Mouse (Mus musculus): Measurements from ENCODE around the gene Nynrin. TPM values are rescaled to one million over a fixed set of nuclear protein-coding genes. Genes with fewer than 3 reads are reported as not detected.

Nynrin gene
- polyA plus RNA-seq, 1 experiment from 2014 or later = 28.0 TPM

DNA sequence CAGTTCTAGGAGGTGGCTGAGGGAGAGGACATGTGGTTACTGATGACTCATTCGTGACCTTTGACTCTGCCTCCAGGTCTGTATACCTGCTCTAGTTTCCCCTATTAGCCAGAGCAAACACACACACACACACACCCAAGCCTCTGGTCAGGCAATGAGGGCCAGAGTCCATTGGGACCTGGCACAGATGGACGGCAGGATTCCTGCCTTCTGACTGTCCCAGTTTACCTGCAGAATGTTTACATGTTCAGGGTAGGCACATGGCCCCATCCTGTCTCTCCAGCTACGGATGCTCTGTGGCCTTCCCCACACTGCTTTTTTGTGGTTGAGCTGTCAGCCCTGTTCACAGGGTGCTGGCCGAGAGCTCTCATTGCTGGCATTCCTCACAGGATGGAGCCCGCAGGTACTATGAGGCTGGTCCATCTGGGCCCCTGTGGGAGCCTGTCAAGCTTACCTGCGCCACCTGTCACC, 28.4 kb downstream of the Nynrin start:
- peaks cover 10% of the 10 kb centered on the region for H3K36me3 ChIP-seq
- no peak overlapping the region; the same call in 1 of the 2 replicates for H3K9ac ChIP-seq (replicated peaks)
- 69% methylated on average over 6 of the region's 6 CpGs for WGBS
- peaks cover 8% of the 10 kb centered on the region for H3K27me3 ChIP-seq
- no peak overlapping the region for H3K4me3 ChIP-seq
- no peaks in the 10 kb centered on the region for H3K9me3 ChIP-seq
- peaks cover 27% of the 10 kb centered on the region for H3K4me1 ChIP-seq
- H3K4me2 ChIP-seq (replicated peaks) = no peak overlapping the region
- H3K27ac ChIP-seq (replicated peaks) = no peak overlapping the region
- no peak for ATAC-seq (ENCODE audit: low FRiP score, low read depth)

DNA sequence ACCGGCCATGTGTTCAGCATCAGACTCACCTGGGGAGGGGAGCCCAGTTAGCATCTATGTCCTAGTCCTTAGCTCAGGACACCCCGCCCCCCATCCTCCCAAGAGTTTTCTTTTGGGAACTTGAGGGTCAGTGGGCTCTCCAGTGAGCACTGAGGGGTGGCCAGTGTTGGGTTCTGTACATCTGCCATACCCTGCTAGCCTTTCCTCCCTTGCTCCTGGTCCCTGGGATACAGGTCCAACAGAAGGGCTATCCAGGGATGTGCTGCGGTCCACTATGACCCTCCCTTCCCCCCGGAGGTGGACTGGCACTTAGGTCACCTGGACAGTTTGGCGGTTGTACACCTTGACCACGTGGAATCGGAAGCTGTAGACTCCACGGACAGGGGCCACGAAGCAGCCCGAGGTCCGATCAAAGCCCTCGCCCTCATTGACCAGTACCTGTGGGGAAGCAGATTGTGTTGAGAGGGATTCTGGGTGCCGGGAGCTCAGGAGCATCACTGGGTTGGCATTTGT, 29.4 kb downstream of the Nynrin start:
- no peak overlapping the region for H3K4me2 ChIP-seq (replicated peaks)
- no peak overlapping the region for H3K9ac ChIP-seq (replicated peaks)
- peaks cover 27% of the 10 kb centered on the region for H3K4me1 ChIP-seq
- H3K4me3 ChIP-seq = no peak overlapping the region
- peaks cover 8% of the 10 kb centered on the region for H3K27me3 ChIP-seq
- H3K36me3 ChIP-seq = peaks cover 20% of the 10 kb centered on the region
- no peak overlapping the region for H3K27ac ChIP-seq (replicated peaks)
- no peaks in the 10 kb centered on the region for H3K9me3 ChIP-seq
- no peak for ATAC-seq (ENCODE audit: low FRiP score, low read depth)
- WGBS = 94% methylated on average over 13 of the region's 13 CpGs

DNA sequence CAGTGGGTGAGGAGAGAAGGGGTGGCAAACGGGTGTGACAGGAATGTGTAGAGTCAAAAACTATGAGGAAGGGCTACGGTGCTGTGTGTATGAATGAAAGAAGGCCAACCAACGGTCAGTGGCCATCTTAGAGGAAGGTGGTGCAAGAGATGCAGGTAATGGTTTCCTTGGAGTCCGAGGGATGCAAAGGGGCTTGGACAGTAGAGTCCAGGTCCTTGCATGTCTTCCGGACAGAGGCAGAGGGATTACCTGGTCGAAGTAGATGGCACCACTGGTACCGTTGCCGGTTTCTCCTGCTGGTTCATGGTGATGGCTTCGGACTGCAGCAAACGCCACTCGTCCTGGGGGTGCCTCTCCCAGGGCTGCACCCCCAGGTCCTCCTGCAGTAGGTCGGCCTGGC, 29.9 kb downstream of the Nynrin start:
- 92% methylated on average over 12 of the region's 12 CpGs for WGBS
- H3K27ac ChIP-seq (replicated peaks) = no peak overlapping the region
- H3K36me3 ChIP-seq = peaks cover 25% of the 10 kb centered on the region
- H3K9me3 ChIP-seq = no peaks in the 10 kb centered on the region
- H3K4me3 ChIP-seq = no peak overlapping the region
- no peak overlapping the region for H3K4me2 ChIP-seq (replicated peaks)
- no peak overlapping the region for H3K9ac ChIP-seq (replicated peaks)
- peaks cover 27% of the 10 kb centered on the region for H3K4me1 ChIP-seq
- peaks cover 8% of the 10 kb centered on the region for H3K27me3 ChIP-seq
- ATAC-seq (ENCODE audit: low FRiP score, low read depth) = no peak

DNA sequence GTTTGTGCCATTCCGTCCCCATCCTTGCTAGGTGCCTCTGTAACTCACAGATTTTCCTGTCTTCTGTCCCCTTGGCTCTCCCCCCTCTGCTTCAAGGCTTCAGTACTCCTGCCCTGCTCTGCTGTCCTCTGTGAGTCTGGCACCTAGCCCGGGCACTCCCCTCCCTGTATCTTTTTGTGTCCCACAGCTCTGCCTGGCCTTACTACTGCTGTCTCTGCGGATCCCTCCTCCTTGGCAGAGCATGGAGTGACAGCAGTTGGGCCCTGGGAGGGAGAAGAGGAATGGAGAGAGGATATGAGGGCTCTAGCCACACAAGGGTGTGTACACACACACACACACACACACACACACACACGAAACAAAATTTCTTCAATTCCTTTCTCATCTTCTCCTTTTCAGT, 30.4 kb downstream of the Nynrin start, which contains the start of gene Cbln3:
Cbln3 (minus strand) TSS at position 227 of the 400 bp plus-strand sequence.
- peak; percentile 47 for ATAC-seq (ENCODE audit: low FRiP score, low read depth)
- Histone ChIP-seq H3K27ac (replicated peaks) (peak within 1 kb of the TSS; percentile 81), H3K4me3 (peak within 1 kb of the TSS; percentile 90), H3K36me3 (peaks cover 29% of the 10 kb centered on the region), H3K9me3 (no peaks in the 10 kb centered on the region), H3K4me1 (peaks cover 27% of the 10 kb centered on the region), H3K27me3 (peaks cover 8% of the 10 kb centered on the region), H3K4me2 (replicated peaks) (peak within 1 kb of the TSS; percentile 82), H3K9ac (replicated peaks) (peak within 1 kb of the TSS; percentile 86)
- 34% methylated on average over 4 of the region's 4 CpGs for WGBS

DNA sequence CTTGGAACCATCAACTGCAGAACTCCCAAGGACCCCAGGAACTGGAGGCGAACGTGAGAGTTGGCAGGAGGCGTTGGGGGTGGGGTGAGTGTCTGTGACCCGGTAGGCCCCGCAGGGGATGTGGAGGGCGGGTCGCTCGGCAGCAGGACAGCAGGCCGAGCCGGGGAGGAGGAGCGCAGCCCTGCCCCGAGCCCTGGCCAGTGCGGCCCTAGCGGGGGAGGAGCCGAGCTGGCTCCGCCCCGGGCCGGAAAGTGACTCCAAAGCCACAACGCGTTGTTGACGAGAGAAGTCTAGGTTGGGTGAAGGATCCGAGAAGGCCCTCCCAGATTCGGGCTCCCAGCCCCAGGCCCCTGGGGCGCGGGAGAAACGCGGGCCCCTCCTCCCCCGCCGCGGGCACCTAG, 30.9 kb downstream of the Nynrin start, which contains the start of gene Khnyn:
Khnyn (plus strand) TSS at position 235 of the 401 bp plus-strand sequence.
- peak within 1 kb of the TSS; percentile 86 for H3K9ac ChIP-seq (replicated peaks)
- H3K4me2 ChIP-seq (replicated peaks) = peak within 1 kb of the TSS; percentile 82
- H3K27me3 ChIP-seq = peaks cover 8% of the 10 kb centered on the region
- H3K36me3 ChIP-seq = peaks cover 34% of the 10 kb centered on the region
- peaks cover 27% of the 10 kb centered on the region for H3K4me1 ChIP-seq
- H3K9me3 ChIP-seq = no peaks in the 10 kb centered on the region
- H3K4me3 ChIP-seq = peak within 1 kb of the TSS; percentile 90
- H3K27ac ChIP-seq (replicated peaks) = peak within 1 kb of the TSS; percentile 81
- ATAC-seq (ENCODE audit: low FRiP score, low read depth) = peak; percentile 97
- WGBS = under 1% methylated on average over 29 of the region's 30 CpGs

DNA sequence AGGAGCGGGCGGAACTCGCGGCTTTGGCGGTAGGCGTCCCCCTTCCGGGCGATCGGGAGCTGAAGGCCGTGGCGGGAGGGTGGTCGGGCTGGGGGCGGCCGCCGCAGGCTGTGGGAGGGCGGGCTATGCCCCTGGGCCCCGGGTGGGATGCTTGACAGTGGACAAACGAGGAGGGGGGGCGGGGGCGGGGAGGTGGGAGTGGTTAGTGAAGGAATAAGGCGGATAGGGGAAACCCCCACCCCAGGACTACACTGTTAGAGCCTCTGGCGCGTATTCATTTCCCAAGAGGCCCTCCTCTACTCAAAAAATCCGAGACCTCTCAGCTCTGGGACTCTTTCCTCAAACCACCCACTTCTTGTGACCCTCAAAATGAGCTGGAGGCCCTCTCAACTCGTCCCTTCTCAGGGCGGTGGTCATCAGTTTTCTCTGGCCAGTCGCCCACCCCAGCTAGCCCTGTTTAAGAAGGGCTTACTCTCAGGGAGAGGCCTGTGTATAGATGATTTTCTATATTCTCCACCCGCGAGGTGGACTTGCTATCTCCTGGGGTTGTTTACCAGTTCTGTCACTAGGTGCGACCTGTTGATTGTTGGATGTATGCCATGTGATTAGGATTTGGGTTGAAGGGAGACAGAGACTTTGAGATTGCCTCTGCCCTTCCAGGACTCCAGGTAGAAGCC, 31.4 kb downstream of the Nynrin start:
- Histone ChIP-seq H3K27me3 (peaks cover 8% of the 10 kb centered on the region), H3K9ac (replicated peaks) (peak overlapping the region; percentile 86), H3K36me3 (peaks cover 40% of the 10 kb centered on the region), H3K27ac (replicated peaks) (peak overlapping the region; percentile 81), H3K4me1 (peaks cover 27% of the 10 kb centered on the region), H3K4me2 (replicated peaks) (peak overlapping the region; percentile 82), H3K9me3 (no peaks in the 10 kb centered on the region), H3K4me3 (peak overlapping the region; percentile 90)
- WGBS = under 1% methylated on average over 24 of the region's 30 CpGs
- ATAC-seq (ENCODE audit: low FRiP score, low read depth) = 0 out of 2 replicates have a peak, but pooled peaks have one; percentile 11

DNA sequence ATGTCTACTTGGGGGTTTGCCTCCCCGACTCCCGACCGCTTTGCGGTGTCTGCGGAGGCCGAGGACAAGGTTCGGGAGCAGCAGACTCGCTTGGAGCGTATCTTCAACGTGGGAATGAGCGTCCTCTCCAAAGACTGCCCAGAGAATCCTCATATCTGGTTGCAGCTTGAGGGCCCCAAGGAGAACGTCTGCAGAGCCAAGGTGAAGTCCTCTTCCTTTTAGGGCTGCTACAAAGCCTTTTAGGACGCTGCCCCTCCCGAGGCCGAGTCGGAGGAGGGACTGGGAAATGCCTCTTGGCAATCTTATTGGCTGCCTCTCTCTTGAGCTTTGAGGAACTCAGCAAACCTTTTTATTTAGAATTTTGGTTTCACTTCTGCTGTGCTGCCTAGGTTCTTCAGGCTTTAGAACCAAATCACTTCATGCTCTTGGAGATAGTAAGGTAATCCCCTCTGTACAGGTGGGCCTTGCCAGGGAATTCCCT, 32.0 kb downstream of the Nynrin start:
- peaks cover 45% of the 10 kb centered on the region for H3K36me3 ChIP-seq
- H3K4me3 ChIP-seq = peak overlapping the region; percentile 90
- no peak for ATAC-seq (ENCODE audit: low FRiP score, low read depth)
- peak overlapping the region; percentile 86 for H3K9ac ChIP-seq (replicated peaks)
- H3K27me3 ChIP-seq = peaks cover 8% of the 10 kb centered on the region
- no peak overlapping the region for H3K27ac ChIP-seq (replicated peaks)
- peaks cover 27% of the 10 kb centered on the region for H3K4me1 ChIP-seq
- H3K4me2 ChIP-seq (replicated peaks) = peak overlapping the region; percentile 82
- no peaks in the 10 kb centered on the region for H3K9me3 ChIP-seq
- 9% methylated on average over 16 of the region's 16 CpGs for WGBS

DNA sequence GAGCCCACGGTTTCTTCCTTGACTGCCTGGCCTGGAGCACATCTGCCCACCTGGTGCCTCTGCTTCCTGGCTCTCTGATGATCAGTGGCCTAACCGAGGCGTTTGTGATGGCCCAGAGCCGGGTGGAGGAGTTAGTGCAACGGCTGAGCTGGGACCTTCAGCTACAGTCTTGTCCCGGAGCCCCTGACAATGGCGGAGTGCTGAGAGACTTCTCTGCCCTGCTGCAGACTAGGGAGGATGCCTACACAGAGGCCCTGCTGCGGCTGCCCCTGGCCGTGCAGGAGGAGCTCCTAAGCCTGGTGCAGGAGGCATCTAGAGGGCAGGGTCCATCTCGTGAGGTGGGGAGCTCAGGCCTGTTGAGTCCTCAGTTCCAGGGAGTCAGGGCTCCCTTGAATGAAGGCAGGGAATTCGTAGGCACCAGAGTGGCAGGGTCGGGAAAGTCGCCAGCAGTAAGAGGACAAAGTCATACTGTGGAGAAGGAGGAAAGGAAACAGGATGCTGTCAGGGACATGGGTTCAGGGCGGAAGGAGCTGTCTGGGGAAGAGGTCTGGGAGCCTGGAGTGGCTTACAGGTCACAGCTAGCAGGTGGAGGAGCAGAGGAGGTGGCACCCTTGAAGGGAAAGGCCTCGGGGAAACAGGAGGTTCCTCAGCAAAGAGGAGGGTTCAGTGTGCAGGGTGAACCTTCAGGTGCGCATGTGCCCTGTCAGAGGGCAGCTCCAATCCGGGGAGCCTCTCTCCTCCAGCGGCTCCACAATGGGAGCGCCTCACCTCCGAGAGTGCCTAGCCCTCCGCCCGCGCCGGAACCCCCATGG, 33.0 kb downstream of the Nynrin start:
- peaks cover 54% of the 10 kb centered on the region for H3K36me3 ChIP-seq
- H3K27me3 ChIP-seq = peaks cover 8% of the 10 kb centered on the region
- no peak for ATAC-seq (ENCODE audit: low FRiP score, low read depth)
- H3K4me1 ChIP-seq = peaks cover 27% of the 10 kb centered on the region
- H3K4me2 ChIP-seq (replicated peaks) = peak overlapping the region; percentile 82; the same call in 1 of the 2 replicates
- H3K27ac ChIP-seq (replicated peaks) = no peak overlapping the region
- no peak overlapping the region for H3K4me3 ChIP-seq
- 84% methylated on average over 24 of the region's 24 CpGs for WGBS
- no peaks in the 10 kb centered on the region for H3K9me3 ChIP-seq
- H3K9ac ChIP-seq (replicated peaks) = 0 out of 2 replicates have a peak overlapping the region, but pooled peaks have one; percentile 11

DNA sequence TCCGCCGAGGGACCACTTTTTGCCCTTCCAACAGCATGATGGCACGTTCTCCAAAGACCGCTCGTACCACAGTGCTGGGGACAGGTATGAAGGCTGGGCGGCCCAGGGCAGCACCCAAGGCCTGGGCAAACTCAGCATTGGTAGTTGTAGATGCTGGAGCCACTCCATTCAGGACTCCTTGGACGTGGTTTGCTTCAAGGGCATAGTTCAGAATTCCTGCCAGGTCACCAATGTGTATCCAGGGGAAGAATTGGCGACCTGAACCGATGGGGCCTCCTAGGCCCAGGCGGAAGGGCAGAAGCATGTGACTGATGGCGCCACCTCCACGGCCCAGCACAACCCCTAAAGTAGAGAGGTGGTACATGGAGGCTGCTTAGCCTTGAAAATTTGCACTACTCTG, 43.9 kb downstream of the Nynrin start:
- Histone ChIP-seq H3K4me3 (no peak overlapping the region), H3K4me1 (peaks cover 13% of the 10 kb centered on the region), H3K9ac (replicated peaks) (no peak overlapping the region), H3K36me3 (peaks cover 46% of the 10 kb centered on the region), H3K27me3 (no peaks in the 10 kb centered on the region), H3K27ac (replicated peaks) (no peak overlapping the region), H3K4me2 (replicated peaks) (no peak overlapping the region), H3K9me3 (no peaks in the 10 kb centered on the region)
- no peak for ATAC-seq (ENCODE audit: low FRiP score, low read depth)
- 94% methylated on average over 12 of the region's 12 CpGs for WGBS

DNA sequence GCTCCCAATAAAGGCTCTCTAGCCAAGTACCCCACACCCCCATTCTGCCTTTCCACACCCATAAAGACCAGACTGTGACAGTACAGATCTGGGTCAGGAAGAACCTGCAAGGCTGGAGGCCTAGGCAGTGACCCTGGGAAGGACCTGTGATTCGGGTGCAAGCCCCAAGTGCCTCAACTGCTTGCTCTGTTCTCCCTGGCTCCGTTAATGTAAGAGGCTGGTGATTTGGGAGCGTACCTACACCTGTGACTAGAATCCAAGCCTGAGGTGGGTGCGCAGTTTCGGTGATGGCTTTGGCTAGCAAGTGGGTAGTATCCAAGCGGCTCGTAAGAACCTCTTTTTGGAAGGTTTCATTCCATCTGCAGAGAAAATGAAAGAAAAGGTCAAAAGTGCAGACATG, 45.1 kb downstream of the Nynrin start:
- Histone ChIP-seq H3K4me3 (no peak overlapping the region), H3K9ac (replicated peaks) (no peak overlapping the region), H3K27ac (replicated peaks) (no peak overlapping the region), H3K36me3 (peaks cover 37% of the 10 kb centered on the region), H3K4me1 (peaks cover 13% of the 10 kb centered on the region), H3K27me3 (no peaks in the 10 kb centered on the region), H3K4me2 (replicated peaks) (no peak overlapping the region), H3K9me3 (no peaks in the 10 kb centered on the region)
- ATAC-seq (ENCODE audit: low FRiP score, low read depth) = no peak
- WGBS = 92% methylated on average over 7 of the region's 7 CpGs

DNA sequence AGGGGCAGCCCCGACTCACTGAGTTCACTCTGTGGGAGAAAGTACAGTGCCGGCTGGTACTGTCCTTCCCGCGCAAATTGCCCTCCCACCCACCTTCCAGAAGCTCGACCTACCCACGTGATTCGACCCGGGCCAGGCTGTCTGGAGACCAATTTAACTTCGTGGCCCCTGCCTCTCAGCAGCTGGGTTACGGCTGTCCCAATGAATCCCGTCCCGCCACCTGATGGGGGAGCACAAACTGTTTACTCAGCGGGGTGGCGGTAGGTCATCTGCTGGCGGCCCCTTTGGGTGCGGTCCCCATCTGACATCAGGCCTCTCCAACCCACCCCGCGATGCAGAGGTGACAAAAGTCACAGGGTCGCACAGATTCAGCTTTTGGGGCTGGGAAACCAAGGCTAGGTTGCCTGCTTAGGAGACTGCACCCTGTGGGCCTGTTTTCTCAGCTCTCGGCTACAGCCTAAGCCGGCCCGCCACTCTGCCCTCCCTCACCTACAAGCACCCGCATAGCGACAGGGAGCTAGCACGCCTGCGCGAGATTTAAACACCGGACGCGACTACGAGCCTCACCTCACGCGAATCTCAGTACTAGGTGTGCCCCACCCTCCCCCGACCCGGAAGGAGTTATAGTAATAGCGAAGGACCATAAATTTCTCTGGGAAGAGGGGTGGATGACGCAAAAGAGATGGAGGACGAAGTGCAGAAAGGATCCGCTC, 46.0 kb downstream of the Nynrin start, which contains the start of gene Sdr39u1:
Sdr39u1 (minus strand) TSS at position 593 of the 713 bp plus-strand sequence.
- Histone ChIP-seq H3K4me1 (peaks cover 13% of the 10 kb centered on the region), H3K9ac (replicated peaks) (peak within 1 kb of the TSS; percentile 65), H3K27me3 (no peaks in the 10 kb centered on the region), H3K4me2 (replicated peaks) (peak within 1 kb of the TSS; percentile 74), H3K36me3 (peaks cover 28% of the 10 kb centered on the region), H3K9me3 (no peaks in the 10 kb centered on the region), H3K4me3 (peak within 1 kb of the TSS; percentile 46), H3K27ac (replicated peaks) (0 out of 2 replicates have a peak within 1 kb of the TSS, but pooled peaks have one; percentile 31)
- peak; percentile 91 for ATAC-seq (ENCODE audit: low FRiP score, low read depth)
- 5% methylated on average over 39 of the region's 39 CpGs for WGBS

Measured in midbrain, embryonic 12.5 days (tissue).